In genomic region chr9:7728997-7729396, GRCm38 (mm10) we compare ENCODE assay signal across 29 mouse cellular contexts. TPM values are rescaled to one million over a fixed set of nuclear protein-coding genes. Genes with fewer than 3 reads are reported as not detected.
DNase-seq lines count a peak whose midpoint lies in the region; ATAC-seq and TF ChIP-seq lines count a peak whose summit lies in the region.
"Had no signal": no experiment of that assay in that cellular context is flagged by ENCODE, and none has a peak within 500 bp of the region (broad histone marks: within the 10 kb centered on the region; RNA-seq: fewer than 3 reads in every experiment).

No protein-coding gene starts in this region.

- no peak overlapping the region for H3K4me3 ChIP-seq in intestine, postnatal 0 days (ENCODE audit: low read depth, low read length)
- H3K4me3 ChIP-seq: embryonic facial prominence, embryonic 10.5 days; embryonic facial prominence, embryonic 12.5 days; forebrain, embryonic 13.5 days; forebrain, embryonic 15.5 days had no signal

- peak; percentile 69 for DNase-seq in heart, adult 11 months
- no peak for DNase-seq in heart, adult 9 months (ENCODE audit: low spot score in 2 of 2)
- DNase-seq in 416B (ENCODE audit: low read depth): peak; percentile 69
- DNase-seq: adrenal gland, adult 2 months; adrenal gland, postnatal 10 days; adrenal gland, postnatal 25 days; cerebellum, adult 11 months; cerebellum, adult 18-20 months; cerebellum, adult 8-10 months; cerebellum, adult 9-11 months; cerebellum, postnatal 14 days; cerebellum, postnatal 36 days; forebrain, postnatal 0 days had no signal

- peak; percentile 65 for ATAC-seq in common myeloid progenitor, adult 5-6 weeks (replicated peaks; ENCODE audit: low read depth, poor library complexity, severe bottlenecking)
- ATAC-seq in megakaryocyte-erythroid progenitor cell, adult 5-6 weeks (replicated peaks; ENCODE audit: low FRiP score, low TSS enrichment, poor library complexity, severe bottlenecking): peak; percentile 81
- ATAC-seq in intestine, postnatal 0 days: no peak
- no peak for ATAC-seq in CD4-positive, CD25-positive, alpha-beta regulatory T cell, adult 4 months
- ATAC-seq: forebrain, embryonic 13.5 days; forebrain, embryonic 15.5 days; forebrain, postnatal 0 days had no signal

- H3K27ac ChIP-seq in intestine, postnatal 0 days (ENCODE audit: low read depth, low read length): no peak overlapping the region
- H3K27ac ChIP-seq: embryonic facial prominence, embryonic 10.5 days; embryonic facial prominence, embryonic 12.5 days; forebrain, embryonic 13.5 days; forebrain, embryonic 15.5 days had no signal

- H3K4me2 ChIP-seq in intestine, postnatal 0 days (replicated peaks; ENCODE audit: low read depth): no peak overlapping the region
- H3K4me2 ChIP-seq: embryonic facial prominence, embryonic 12.5 days; forebrain, embryonic 13.5 days; forebrain, embryonic 15.5 days had no signal

- H3K9ac ChIP-seq in intestine, postnatal 0 days (ENCODE audit: low read depth, low read length): no peak overlapping the region
- H3K9ac ChIP-seq: embryonic facial prominence, embryonic 12.5 days; forebrain, embryonic 13.5 days; forebrain, embryonic 15.5 days; forebrain, postnatal 0 days had no signal

- WGBS in intestine, postnatal 0 days: 83% methylated on average over 4 of the region's 4 CpGs

- H3K9me3 ChIP-seq in intestine, postnatal 0 days (ENCODE audit: control insufficient read depth): no peaks in the 10 kb centered on the region
- H3K9me3 ChIP-seq: embryonic facial prominence, embryonic 10.5 days; embryonic facial prominence, embryonic 12.5 days; forebrain, embryonic 13.5 days; forebrain, embryonic 15.5 days had no signal

- H3K4me1 ChIP-seq in intestine, postnatal 0 days (replicated peaks; ENCODE audit: control insufficient read depth, insufficient read depth, low read length): no peaks in the 10 kb centered on the region
- H3K4me1 ChIP-seq: embryonic facial prominence, embryonic 10.5 days; embryonic facial prominence, embryonic 12.5 days; forebrain, embryonic 13.5 days; forebrain, embryonic 15.5 days had no signal

- H3K27me3 ChIP-seq in intestine, postnatal 0 days (replicated peaks; ENCODE audit: control insufficient read depth, insufficient read depth, low read length): no peaks in the 10 kb centered on the region
- H3K27me3 ChIP-seq: CH12.LX; embryonic facial prominence, embryonic 12.5 days; forebrain, embryonic 13.5 days; forebrain, embryonic 15.5 days had no signal

- TF ChIP-seq CTCF in intestine, postnatal 0 days (IDR thresholded peaks at IDR 0.05; ENCODE audit: low read depth): no peak

- H3K36me3 ChIP-seq in intestine, postnatal 0 days (ENCODE audit: control insufficient read depth, insufficient read depth): no peaks in the 10 kb centered on the region
- H3K36me3 ChIP-seq: embryonic facial prominence, embryonic 10.5 days; embryonic facial prominence, embryonic 12.5 days; forebrain, embryonic 15.5 days had no signal

RNA-seq across cellular contexts. Expression of gene Tmem123, which starts 34.8 kb away (rescaled TPM):
- 172 and 173 TPM in 2 replicates for total RNA-seq in common myeloid progenitor, adult 5-6 weeks (2017)
- 67.7 and 78.9 TPM in 2 replicates for total RNA-seq in megakaryocyte-erythroid progenitor cell, adult 5-6 weeks (2014; fragmentation: Nextera tagmentation)
- 131 and 161 TPM in 2 replicates for total RNA-seq in megakaryocyte-erythroid progenitor cell, adult 5-6 weeks (2017)
- polyA plus RNA-seq in intestine, postnatal 0 days (2015; fragmentation: Nextera tagmentation; extraction: Ambion mirVana): 32.8 and 36.5 TPM in 2 replicates
- 100 to 1,000 TPM in 1 of 2 experiments, 10 to 100 TPM in 1; 84.8 to 104 TPM for polyA plus RNA-seq in CD4-positive, CD25-positive, alpha-beta regulatory T cell, adult 4 months (2017; shearing (Covaris generic))

RNA-seq across cellular contexts. Expression of gene Mmp7, which starts 37.1 kb away (rescaled TPM):
- not detected in 2 replicates for total RNA-seq in common myeloid progenitor, adult 5-6 weeks (2017)
- not detected in 2 replicates for total RNA-seq in megakaryocyte-erythroid progenitor cell, adult 5-6 weeks (2014; fragmentation: Nextera tagmentation)
- total RNA-seq in megakaryocyte-erythroid progenitor cell, adult 5-6 weeks (2017): not detected in 2 replicates
- 7.1 and 8.8 TPM in 2 replicates for polyA plus RNA-seq in intestine, postnatal 0 days (2015; fragmentation: Nextera tagmentation; extraction: Ambion mirVana)
- not detected for polyA plus RNA-seq in CD4-positive, CD25-positive, alpha-beta regulatory T cell, adult 4 months (2017; shearing (Covaris generic))
- total RNA-seq: adrenal gland, adult 2 months; adrenal gland, postnatal 10 days; adrenal gland, postnatal 25 days; adrenal gland, postnatal 4 days; CH12.LX; forebrain, postnatal 0 days; MEL had no signal
- polyA plus RNA-seq: adrenal gland, adult 2 months; brain, embryonic 14.5 days; C2C12; cortical plate, adult 2 months; embryonic facial prominence, embryonic 10.5 days; embryonic facial prominence, embryonic 12.5 days; embryonic facial prominence, embryonic 14.5 days; forebrain, embryonic 11.5 days; forebrain, embryonic 13.5 days; forebrain, embryonic 15.5 days; forebrain, postnatal 0 days had no signal

Comparison
In these comparisons a context has a peak if more than half of its experiments do, and no peak if none do; other contexts are left out.
1. DNase-seq: peak in heart, adult 11 months (single experiment) and 416B (single experiment); none in heart, adult 9 months (0 of 2).
2. ATAC-seq: peak in common myeloid progenitor, adult 5-6 weeks (single experiment) and megakaryocyte-erythroid progenitor cell, adult 5-6 weeks (single experiment); none in intestine, postnatal 0 days (single experiment) and CD4-positive, CD25-positive, alpha-beta regulatory T cell, adult 4 months (single experiment).